Mouse (Mus musculus) lung, adult 2 months (tissue): ENCODE results near the gene 4930402H24Rik.

Experiments
- CTCF ChIP-seq: fragments of 200-500 bp; IDR thresholded peaks from 2 replicates; pipeline ENCODE4 v1.5.1; 2011; ENCODE audit warnings: mild to moderate bottlenecking, low read length, control low read depth; ENCODE audit not compliant: insufficient read depth
- POLR2A ChIP-seq: fragments of 200-500 bp; IDR thresholded peaks from 2 replicates; pipeline ENCODE4 v1.6.1; 2011; ENCODE audit warnings: low read depth, mild to moderate bottlenecking, control low read depth, low read length, borderline replicate concordance; ENCODE audit errors: extremely low read depth

- TF ChIP-seq CTCF = no peak
- no peak for TF ChIP-seq POLR2A
Observed at GRCm38 (mm10) chr2:130929994-130930393, 23.8 kb upstream of the 4930402H24Rik start.
